Mouse (Mus musculus): ENCODE measurements at regions not wholly inside any gene's neighbourhood (a gene's known extent, or its start where the extent isn't known, plus 50 kb on each side); places are given as distances from the start of the nearest gene placed in this dataset.

DNA sequence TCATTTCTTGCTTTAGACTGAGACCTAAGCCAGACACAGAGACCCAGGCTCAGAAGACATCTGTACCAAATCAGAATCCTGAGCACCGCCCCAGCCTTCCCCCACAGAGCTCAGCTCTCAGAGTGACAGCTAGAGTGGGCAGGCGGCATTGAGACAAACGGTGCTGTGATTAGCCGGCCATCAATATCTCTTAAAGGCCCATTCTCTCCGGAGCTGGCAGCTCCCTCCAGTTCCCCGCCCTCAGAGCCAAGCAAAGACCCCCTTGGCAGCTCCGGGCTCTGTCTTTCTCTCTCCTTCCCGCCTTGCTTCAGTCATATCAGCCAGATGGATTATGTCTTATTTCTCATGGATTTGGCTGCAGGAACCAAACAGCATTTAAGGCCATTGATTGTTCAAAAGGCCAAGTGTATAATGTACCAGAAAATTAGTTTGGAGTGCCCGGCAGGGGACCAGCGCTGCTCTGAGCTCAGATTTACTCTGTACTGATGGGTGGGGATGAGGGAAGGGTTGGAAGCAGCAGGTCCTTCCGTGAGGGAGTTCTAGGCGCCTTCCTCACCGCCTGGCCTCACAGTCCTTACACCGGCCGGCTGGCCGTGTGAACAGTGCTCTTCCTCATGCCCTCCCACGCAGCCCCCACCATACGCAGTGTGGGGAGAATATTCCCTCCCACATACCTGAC lies 109.0 kb upstream of the Thy1 start:
- peaks cover 3% of the 10 kb centered on the region; the same call in 1 of the 2 replicates for H3K4me1 ChIP-seq
- no peaks in the 10 kb centered on the region for H3K9me3 ChIP-seq
- no peaks in the 10 kb centered on the region for H3K36me3 ChIP-seq
- H3K27me3 ChIP-seq: peaks cover 20% of the 10 kb centered on the region; the same call in 1 of the 2 replicates
- H3K9ac ChIP-seq: no peak overlapping the region
- 21% methylated on average over 18 of the region's 18 CpGs for WGBS
- H3K4me3 ChIP-seq: no peak overlapping the region
- H3K4me2 ChIP-seq: no peak overlapping the region
- ATAC-seq (ENCODE audit: insufficient number of reproducible peaks, low FRiP score, low TSS enrichment, low read depth): no peak
- H3K27ac ChIP-seq: no peak overlapping the region

- no peak for ATAC-seq (ENCODE audit: insufficient number of reproducible peaks, low FRiP score, low TSS enrichment, low read depth)
- 11% methylated on average over 5 of the region's 5 CpGs for WGBS
- H3K9ac ChIP-seq: no peak overlapping the region
- no peaks in the 10 kb centered on the region for H3K36me3 ChIP-seq
- no peak overlapping the region for H3K4me2 ChIP-seq
- peaks cover 20% of the 10 kb centered on the region; the same call in 1 of the 2 replicates for H3K27me3 ChIP-seq
- H3K27ac ChIP-seq: no peak overlapping the region
- no peak overlapping the region for H3K4me3 ChIP-seq
- peaks cover 2% of the 10 kb centered on the region; the same call in 1 of the 2 replicates for H3K4me1 ChIP-seq
- no peaks in the 10 kb centered on the region for H3K9me3 ChIP-seq
These were observed 108.5 kb upstream of the Thy1 start for GRCm38 (mm10) chr9:43934691-43935064.

- H3K4me3 ChIP-seq: no peak overlapping the region
These were observed 103.8 kb upstream of the Thy1 start for GRCm38 (mm10) chr9:43939336-43939735.

DNA sequence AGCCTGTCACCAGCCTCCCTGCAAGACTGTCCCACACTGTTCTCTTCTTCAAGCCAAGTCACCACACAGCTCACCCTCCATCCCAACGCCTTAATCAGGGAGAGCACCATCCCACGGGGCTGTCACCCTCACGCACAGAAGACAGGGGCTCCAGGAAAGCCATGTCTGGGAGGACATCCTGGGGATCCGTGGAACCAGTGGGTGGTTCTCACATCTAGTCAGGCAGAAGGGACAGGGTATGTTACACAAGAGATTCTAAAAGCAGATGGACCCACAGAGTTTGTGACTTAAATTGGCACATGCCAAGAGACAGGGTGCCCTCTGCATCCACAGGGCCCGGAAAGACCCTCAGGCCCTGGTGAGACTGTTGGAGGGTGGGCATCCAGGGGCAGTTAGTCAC lies 101.0 kb upstream of the Thy1 start:
- Histone ChIP-seq H3K27ac (no peak overlapping the region), H3K9ac (no peak overlapping the region), H3K4me2 (no peak overlapping the region), H3K9me3 (no peaks in the 10 kb centered on the region), H3K4me3 (no peak overlapping the region), H3K36me3 (no peaks in the 10 kb centered on the region), H3K4me1 (0 out of 2 replicates have a peak, but pooled peaks cover 4% of the 10 kb centered on the region), H3K27me3 (0 out of 2 replicates have a peak, but pooled peaks cover 3% of the 10 kb centered on the region)
- WGBS: 84% methylated on average over 5 of the region's 5 CpGs
- no peak for ATAC-seq (ENCODE audit: insufficient number of reproducible peaks, low FRiP score, low TSS enrichment, low read depth)

More at GRCm38 (mm10) chr9:43939336-43939735, 103.8 kb upstream of the Thy1 start:
- WGBS: 37% methylated on average over 11 of the region's 11 CpGs
- Histone ChIP-seq H3K36me3 (no peaks in the 10 kb centered on the region), H3K4me1 (0 out of 2 replicates have a peak, but pooled peaks cover 4% of the 10 kb centered on the region), H3K27me3 (peaks cover 11% of the 10 kb centered on the region; the same call in 1 of the 2 replicates), H3K9ac (no peak overlapping the region), H3K4me2 (no peak overlapping the region), H3K9me3 (no peaks in the 10 kb centered on the region), H3K27ac (no peak overlapping the region)
- no peak for ATAC-seq (ENCODE audit: insufficient number of reproducible peaks, low FRiP score, low TSS enrichment, low read depth)

GRCm38 (mm10) chr9:43943522-43943921 lies 99.7 kb upstream of the Thy1 start:
- Histone ChIP-seq H3K4me2 (no peak overlapping the region), H3K27me3 (0 out of 2 replicates have a peak, but pooled peaks cover 3% of the 10 kb centered on the region), H3K36me3 (no peaks in the 10 kb centered on the region), H3K4me3 (no peak overlapping the region), H3K9me3 (no peaks in the 10 kb centered on the region), H3K27ac (no peak overlapping the region), H3K4me1 (0 out of 2 replicates have a peak, but pooled peaks cover 4% of the 10 kb centered on the region), H3K9ac (no peak overlapping the region)
- no peak for ATAC-seq (ENCODE audit: insufficient number of reproducible peaks, low FRiP score, low TSS enrichment, low read depth)
- WGBS: 17% methylated on average over 6 of the region's 6 CpGs

GRCm38 (mm10) chr9:43944816-43945741 lies 98.1 kb upstream of the Thy1 start:
- ATAC-seq (ENCODE audit: insufficient number of reproducible peaks, low FRiP score, low TSS enrichment, low read depth): no peak
- no peak overlapping the region for H3K27ac ChIP-seq
- WGBS: 72% methylated on average over 13 of the region's 13 CpGs
- no peak overlapping the region for H3K4me2 ChIP-seq
- H3K27me3 ChIP-seq: 0 out of 2 replicates have a peak, but pooled peaks cover 3% of the 10 kb centered on the region
- H3K9ac ChIP-seq: no peak overlapping the region
- H3K36me3 ChIP-seq: no peaks in the 10 kb centered on the region
- H3K4me3 ChIP-seq: no peak overlapping the region
- H3K4me1 ChIP-seq: no peaks in the 10 kb centered on the region
- H3K9me3 ChIP-seq: no peaks in the 10 kb centered on the region

- WGBS: 76% methylated on average over 13 of the region's 13 CpGs
- H3K9ac ChIP-seq: no peak overlapping the region
- H3K4me1 ChIP-seq: no peaks in the 10 kb centered on the region
- H3K27me3 ChIP-seq: 0 out of 2 replicates have a peak, but pooled peaks cover 3% of the 10 kb centered on the region
- no peaks in the 10 kb centered on the region for H3K36me3 ChIP-seq
- ATAC-seq (ENCODE audit: insufficient number of reproducible peaks, low FRiP score, low TSS enrichment, low read depth): no peak
- no peak overlapping the region for H3K4me3 ChIP-seq
- H3K4me2 ChIP-seq: no peak overlapping the region
- no peak overlapping the region for H3K27ac ChIP-seq
- no peaks in the 10 kb centered on the region for H3K9me3 ChIP-seq
These were observed 97.1 kb upstream of the Thy1 start for GRCm38 (mm10) chr9:43945997-43946649.

GRCm38 (mm10) chr9:43947089-43947488 lies 96.1 kb upstream of the Thy1 start:
- H3K9me3 ChIP-seq: no peaks in the 10 kb centered on the region
- no peaks in the 10 kb centered on the region for H3K4me1 ChIP-seq
- H3K9ac ChIP-seq: no peak overlapping the region
- 0 out of 2 replicates have a peak, but pooled peaks cover 3% of the 10 kb centered on the region for H3K27me3 ChIP-seq
- WGBS: 33% methylated on average over 5 of the region's 5 CpGs
- no peak overlapping the region for H3K4me2 ChIP-seq
- H3K4me3 ChIP-seq: no peak overlapping the region
- no peak for ATAC-seq (ENCODE audit: insufficient number of reproducible peaks, low FRiP score, low TSS enrichment, low read depth)
- no peaks in the 10 kb centered on the region for H3K36me3 ChIP-seq
- no peak overlapping the region for H3K27ac ChIP-seq

- H3K9me3 ChIP-seq: no peaks in the 10 kb centered on the region
- no peak overlapping the region for H3K4me3 ChIP-seq
- 0 out of 2 replicates have a peak, but pooled peaks cover 3% of the 10 kb centered on the region for H3K27me3 ChIP-seq
- no peak for ATAC-seq (ENCODE audit: insufficient number of reproducible peaks, low FRiP score, low TSS enrichment, low read depth)
- no peaks in the 10 kb centered on the region for H3K36me3 ChIP-seq
- no peak overlapping the region for H3K27ac ChIP-seq
- no peak overlapping the region for H3K4me2 ChIP-seq
- 38% methylated on average over 11 of the region's 11 CpGs for WGBS
- H3K9ac ChIP-seq: no peak overlapping the region
- no peaks in the 10 kb centered on the region for H3K4me1 ChIP-seq
These were observed 95.6 kb upstream of the Thy1 start for GRCm38 (mm10) chr9:43947490-43948150.

DNA sequence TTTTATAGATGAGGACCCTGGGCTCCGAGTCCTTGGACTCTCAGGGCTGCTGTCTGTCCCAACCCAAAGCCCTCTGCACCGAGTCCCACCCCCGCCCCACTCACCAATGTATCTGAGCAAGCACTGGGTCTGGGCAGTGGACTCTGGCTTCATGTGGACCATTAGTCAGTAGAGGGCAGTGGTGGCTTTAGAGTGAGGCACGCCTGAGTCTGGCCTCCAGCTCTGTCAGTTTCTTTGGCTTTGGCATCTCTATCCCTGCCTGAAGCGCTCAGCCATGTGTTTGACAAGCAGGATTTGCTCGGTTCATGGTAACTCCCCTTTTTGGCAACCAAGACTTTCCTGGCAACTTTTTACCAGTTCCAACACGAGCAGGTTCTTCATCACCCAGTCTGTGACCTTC lies 90.1 kb upstream of the Thy1 start:
- H3K36me3 ChIP-seq: no peaks in the 10 kb centered on the region
- H3K4me3 ChIP-seq: no peak overlapping the region
- WGBS: 38% methylated on average over 7 of the region's 7 CpGs
- peaks cover 4% of the 10 kb centered on the region; the same call in 1 of the 2 replicates for H3K27me3 ChIP-seq
- H3K4me1 ChIP-seq: no peaks in the 10 kb centered on the region
- H3K9ac ChIP-seq: no peak overlapping the region
- ATAC-seq (ENCODE audit: insufficient number of reproducible peaks, low FRiP score, low TSS enrichment, low read depth): 0 out of 2 replicates have a peak, but pooled peaks have one; percentile 48
- H3K4me2 ChIP-seq: no peak overlapping the region
- no peaks in the 10 kb centered on the region for H3K9me3 ChIP-seq
- no peak overlapping the region for H3K27ac ChIP-seq

- H3K9ac ChIP-seq: no peak overlapping the region
- no peaks in the 10 kb centered on the region for H3K4me1 ChIP-seq
- no peaks in the 10 kb centered on the region for H3K36me3 ChIP-seq
- H3K27me3 ChIP-seq: peaks cover 4% of the 10 kb centered on the region; the same call in 1 of the 2 replicates
- no peak overlapping the region for H3K4me2 ChIP-seq
- WGBS: 30% methylated on average over 9 of the region's 9 CpGs
- no peak for ATAC-seq (ENCODE audit: insufficient number of reproducible peaks, low FRiP score, low TSS enrichment, low read depth)
- H3K9me3 ChIP-seq: no peaks in the 10 kb centered on the region
- no peak overlapping the region for H3K27ac ChIP-seq
- H3K4me3 ChIP-seq: no peak overlapping the region
These were observed 83.6 kb upstream of the Thy1 start for GRCm38 (mm10) chr9:43959541-43959940.

Measured in limb, embryonic 15.5 days (tissue).